Mouse (Mus musculus): ENCODE measurements around the gene Inpp4b.
A peak's percentile ranks its signal among the peaks of the same experiment; 100 is the strongest.

Gene Inpp4b

DNA sequence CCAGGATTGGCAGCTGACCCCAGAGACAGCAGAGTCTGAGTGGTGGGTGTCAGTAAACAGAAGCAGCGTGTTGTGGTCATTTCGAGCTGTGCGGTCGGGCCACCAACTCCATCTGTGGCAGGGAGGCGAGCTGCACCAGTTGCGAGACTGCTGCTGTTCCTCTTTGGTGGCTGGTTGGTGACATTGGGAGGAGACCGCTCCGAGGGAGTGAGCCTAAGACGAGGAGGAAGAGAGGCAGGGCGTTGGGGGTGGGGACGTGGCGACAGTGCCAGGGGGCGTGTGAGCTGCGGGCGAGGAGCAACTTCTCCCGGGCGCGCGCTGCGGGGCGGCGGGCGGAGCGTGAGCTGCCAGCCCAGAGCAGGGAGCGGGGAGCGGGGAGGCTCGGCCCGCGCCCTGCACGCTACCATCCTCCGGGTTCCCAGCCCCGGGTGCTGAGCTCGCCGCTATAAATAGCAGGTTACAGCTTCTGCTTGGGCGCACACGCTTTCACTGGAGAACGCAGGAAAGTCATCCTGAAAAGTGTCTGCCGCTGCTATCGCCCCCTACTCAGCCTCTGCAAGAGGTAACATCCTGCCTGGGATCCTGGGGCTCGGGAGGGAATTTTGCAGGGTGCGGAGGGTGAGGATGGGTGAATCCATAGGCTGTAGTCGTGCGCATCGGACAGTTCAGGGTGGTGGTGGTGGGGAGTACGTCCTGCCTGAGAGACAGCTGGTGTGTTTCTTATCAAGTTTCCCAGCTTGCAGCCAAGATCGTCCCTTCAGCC is at the start of gene Inpp4b:
Inpp4b (plus strand) TSS at position 321 of the 763 bp plus-strand sequence.
- peak; percentile 75 for DNase-seq (ENCODE audit: low spot score)

DNA sequence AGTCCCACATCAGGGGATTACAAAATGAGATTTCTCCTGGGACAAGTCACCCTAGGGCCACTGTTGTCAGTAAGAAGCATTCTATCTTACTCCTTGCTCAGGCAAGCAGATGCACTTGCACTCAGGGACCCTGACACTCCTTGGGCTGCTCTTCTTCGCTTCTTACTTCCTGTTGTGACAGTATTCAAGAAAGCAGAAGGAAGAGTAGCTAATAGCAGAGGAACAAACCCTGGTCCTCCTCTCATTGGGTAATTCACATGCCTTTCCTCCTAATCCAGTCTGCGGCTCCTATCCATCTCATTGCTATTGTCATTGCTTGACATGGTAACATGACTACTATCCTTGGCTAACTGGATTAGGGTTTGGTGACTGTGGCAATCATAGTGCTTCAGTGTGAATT is 7.1 kb upstream of the Inpp4b start:
- no peak for DNase-seq (ENCODE audit: low spot score)

DNA sequence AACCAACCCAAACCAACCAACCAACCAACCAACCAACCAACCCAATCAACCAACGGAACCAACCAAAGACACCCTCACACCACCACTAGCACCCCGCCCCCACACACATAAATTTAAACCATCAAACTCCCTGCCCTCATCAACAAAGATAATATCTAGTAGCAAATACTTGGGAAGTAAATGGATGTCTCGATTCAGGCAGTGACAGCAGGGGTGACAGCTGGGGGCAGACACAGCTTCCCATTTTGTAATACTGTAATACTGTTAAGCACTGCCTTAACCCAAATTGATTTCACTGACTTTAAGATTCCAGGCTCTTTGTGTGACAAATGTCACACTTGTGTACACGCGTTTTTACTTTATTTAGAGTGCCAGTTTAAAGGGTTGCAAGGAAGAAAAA is 1.2 kb upstream of the Inpp4b start:
- no peak for DNase-seq (ENCODE audit: low spot score)

DNA sequence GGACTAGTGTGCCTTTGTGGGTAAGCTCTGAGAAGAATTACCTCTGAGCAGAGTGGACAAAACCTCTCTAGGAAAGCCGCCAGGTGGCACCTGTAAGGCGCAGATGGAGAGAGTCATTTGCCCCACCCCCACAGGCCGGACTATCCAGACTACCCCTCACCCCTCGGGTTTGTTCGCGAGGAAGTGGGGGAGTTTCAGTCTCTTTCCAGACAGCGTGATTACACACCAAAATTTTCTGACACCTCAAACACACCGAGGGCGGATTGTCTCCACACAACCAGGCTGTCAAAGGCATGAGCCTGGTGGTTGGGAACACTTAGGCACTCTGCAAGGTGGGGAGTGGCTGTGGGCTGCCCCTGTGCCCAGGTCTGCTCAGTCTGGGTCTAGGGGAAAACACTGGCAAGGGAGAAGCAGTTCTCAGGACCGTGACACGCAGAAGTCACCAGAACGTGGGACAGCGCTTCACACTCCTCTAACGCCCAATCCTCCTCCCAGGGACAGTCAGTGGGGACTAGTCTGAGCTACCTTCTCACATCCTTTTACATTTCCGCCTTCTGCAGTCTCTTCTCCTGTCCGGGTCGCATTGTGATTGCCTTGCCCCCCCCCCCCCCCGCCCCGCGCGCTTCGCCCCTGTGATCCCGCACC is 643 bp upstream of the Inpp4b start:
- peak; percentile 77 for DNase-seq (ENCODE audit: low spot score)

DNA sequence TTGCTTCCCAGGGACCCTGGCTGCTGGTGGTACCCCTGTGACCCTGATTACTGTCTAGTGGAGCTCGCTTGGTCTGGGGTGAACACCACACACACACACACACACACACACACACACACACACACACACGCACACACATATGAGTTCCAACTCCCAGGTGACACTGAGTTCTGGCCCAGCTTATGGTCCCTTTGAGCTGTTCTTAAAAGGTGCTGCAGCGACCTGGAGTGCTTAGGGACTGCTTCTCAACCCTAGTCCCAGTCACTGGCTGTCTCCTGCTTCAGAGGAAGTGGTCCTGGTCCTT is 595 bp downstream of the Inpp4b start:
- DNase-seq (ENCODE audit: low spot score) = no peak

DNA sequence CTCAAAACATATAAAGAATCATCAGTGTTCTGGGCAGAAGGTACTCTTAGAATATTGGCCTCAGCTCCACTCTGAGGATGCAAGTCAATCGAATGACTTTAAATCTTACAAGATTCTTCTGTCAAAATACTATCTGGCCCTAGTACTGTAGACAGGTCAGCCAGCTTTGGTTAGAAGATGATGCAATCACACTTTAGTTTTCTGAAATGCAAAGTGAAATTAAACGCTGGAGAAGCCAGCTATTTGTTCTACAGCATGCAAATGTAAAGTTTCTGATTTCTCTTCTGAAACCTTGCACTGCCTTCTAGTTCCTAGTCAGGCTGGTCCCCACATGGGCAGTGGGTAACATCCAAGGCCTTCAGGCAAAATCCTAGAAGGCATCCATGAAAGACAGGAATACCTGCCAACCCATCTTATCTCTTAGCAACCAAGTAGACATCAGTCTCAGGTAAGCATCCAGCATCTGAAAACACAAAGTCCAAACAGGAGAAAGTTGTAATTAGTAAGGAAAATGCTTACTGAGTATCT is 2.9 kb downstream of the Inpp4b start:
- no peak for DNase-seq (ENCODE audit: low spot score)

DNA sequence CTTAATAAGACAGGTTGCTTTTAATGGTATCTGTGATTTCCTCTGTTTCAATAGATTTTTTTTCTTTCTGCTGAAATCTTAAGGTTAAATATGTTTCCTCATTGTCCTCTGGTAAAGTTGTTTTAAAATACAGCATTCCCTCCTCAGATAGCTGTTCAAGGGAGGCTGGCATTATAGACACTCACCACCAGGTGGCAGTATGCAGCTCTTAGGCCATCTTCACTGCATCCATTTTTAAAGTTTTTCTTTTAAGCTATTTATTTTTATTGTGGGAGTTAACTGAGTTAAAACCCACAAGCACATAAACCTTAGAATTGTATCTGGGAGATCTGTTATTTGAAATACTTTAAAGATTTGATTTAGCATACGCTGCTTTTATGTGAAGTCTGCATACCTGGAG is 7.1 kb downstream of the Inpp4b start:
- peak; percentile 76 for DNase-seq (ENCODE audit: low spot score)

DNA sequence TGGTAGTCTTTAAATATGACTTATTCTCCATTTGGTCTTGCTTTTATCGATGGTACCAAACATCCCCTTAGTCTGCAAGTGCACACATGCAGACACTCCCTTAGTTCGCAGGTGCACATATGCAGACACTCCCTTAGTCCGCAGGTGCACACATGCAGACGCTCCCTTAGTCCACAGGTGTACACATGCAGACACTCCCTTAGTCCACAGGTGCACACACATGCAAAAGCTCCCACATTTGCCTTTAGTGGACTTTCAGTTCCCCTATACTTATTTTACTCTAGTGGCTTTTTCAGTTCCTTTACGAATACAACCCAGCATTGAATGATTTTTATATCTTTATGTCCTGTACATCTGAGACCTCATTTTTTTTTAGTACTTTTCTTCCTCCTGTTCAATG is 11.1 kb downstream of the Inpp4b start:
- no peak for DNase-seq (ENCODE audit: low spot score)

DNA sequence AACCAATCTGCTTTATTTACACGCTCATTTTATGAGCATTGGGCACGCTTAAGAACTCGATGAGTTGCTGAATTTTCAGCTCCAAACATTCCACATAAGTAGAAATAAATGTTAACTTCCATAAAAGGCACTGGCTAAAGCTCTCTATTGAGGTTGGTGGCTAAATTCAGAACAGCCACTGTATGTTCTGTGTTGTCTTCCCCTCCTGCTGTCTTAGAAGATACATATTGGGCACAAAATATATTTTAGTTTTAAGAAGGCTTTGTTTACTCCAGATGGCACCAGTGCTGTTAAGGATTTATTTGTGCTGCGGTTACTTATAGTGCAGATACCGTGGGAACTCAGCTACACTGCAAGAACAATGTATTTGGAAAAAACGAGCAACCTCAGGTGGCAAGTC is 15.8 kb downstream of the Inpp4b start:
- DNase-seq (ENCODE audit: low spot score) = no peak

DNA sequence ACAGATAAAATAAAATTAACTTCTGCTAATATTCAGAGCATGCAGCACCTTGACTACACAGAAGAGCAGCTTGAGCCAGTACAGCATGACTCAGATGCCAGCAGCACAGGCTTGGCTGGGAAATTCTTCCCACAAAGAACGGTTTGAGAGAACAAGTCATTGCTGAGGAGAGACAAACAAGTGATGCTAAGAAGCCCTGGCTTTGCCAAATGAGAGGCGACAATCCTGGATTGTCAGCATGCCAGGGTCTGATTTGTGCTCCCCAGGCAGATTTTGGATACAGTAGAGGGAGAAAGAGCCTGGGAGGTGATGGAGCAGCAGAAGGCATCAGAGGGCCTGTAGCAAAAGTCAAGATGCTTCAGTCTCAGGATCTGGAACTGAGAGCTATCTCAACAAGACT is 18.2 kb downstream of the Inpp4b start:
- DNase-seq (ENCODE audit: low spot score) = no peak

DNA sequence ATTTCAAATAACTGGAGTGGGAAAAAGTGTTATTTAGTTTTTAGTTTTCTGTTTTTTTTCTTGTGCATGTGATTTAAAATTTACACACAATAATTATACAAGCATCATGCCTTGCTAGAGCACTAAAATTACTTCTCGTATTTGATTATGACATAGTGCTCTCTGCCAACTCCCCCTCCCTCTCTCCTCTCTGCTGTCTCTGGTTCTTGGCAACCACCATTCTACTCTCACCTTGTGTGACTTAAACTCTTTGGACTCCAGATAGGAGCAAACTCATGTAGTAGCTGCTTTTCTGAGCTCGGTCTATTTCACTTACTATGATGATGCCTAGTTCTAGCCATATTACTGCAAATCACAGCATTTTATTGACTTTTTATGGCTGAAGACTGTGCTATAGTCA is 18.8 kb downstream of the Inpp4b start:
- DNase-seq (ENCODE audit: low spot score) = no peak

DNA sequence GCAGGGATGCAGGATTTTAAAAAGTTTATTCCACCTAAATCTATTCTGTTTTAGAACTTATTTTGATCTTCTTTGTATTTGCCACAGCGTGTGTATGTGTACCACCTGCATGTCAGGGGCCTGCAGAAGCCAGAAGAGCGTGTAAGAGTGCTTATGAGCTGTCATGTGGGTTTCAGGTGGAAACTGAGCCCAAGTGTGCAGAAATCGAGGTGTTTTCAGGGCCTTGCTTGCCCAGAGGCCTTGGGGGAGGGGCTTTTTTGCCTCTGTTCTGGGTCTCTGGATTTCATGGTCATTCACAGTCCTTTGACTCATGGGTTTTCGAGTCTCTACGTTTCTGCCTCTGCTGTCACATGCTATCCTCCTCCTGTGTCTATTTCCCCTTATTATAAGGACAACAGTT is 28.3 kb downstream of the Inpp4b start:
- DNase-seq (ENCODE audit: low spot score) = no peak

DNA sequence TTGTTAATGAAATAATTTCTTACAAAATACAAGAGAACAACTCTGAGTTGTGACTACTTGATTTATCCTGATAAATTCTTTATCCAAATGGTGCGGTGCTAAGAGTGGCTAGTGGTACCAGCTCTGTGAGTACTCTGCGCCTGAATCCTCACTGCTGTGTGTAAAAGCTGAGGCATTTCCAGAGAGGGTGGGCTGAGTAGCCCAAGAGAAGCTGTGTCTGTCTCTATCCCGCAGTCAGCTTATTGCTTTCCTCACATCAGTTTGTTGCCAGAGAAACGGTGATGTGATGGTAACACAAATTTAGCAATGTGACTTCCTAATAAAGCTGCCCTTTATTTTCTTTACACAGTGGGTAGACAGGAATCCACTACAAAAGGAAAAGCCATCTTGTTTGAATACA is 29.5 kb downstream of the Inpp4b start:
- no peak for DNase-seq (ENCODE audit: low spot score)

DNA sequence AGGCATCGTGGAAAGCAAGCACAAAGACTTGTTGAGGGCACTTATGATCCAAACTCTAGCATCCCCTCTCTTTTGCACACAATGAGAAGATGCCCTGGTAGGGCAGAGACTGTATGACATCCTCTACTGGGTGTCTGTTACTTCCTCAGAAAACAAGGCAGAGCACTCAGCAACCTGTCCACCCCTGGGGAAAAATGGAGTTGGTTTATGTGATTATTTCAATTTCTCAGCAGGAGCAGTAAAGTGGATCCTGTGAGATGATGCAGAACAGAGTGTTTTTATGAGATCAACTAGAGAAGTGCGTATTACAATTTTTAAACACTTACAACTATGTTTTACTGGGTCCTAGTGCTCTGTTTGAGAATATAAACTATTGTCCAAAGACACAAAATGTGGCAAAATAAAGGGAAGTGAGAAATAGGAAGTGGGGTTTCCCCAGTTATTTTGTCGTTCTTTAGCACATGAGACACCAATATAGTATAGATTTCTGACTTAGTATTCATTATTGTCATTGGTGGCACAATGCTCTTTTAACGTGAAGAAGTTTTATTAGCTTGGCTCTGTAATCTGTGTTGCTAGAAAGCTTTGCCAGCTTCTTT is 32.6 kb downstream of the Inpp4b start:
- DNase-seq (ENCODE audit: low spot score) = no peak

DNA sequence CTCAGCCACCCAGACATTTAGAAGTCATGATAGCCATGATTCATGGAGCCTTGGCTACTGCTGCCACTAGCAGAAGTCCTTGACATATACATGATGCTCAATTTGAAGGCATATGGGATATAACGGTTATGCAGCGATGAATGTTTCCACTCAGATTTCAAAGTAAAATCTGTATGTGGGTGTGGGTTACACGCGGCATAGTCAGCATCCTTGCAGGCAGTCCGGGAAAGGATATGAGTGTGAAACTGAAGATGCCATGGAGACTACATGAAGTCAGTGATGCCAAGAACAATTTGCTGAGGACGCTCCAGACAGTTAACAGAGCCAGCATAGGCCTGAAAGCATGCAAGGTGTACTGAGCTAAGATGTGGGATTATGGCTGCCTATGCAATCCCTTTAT is 46.6 kb downstream of the Inpp4b start:
- DNase-seq (ENCODE audit: low spot score) = no peak

DNA sequence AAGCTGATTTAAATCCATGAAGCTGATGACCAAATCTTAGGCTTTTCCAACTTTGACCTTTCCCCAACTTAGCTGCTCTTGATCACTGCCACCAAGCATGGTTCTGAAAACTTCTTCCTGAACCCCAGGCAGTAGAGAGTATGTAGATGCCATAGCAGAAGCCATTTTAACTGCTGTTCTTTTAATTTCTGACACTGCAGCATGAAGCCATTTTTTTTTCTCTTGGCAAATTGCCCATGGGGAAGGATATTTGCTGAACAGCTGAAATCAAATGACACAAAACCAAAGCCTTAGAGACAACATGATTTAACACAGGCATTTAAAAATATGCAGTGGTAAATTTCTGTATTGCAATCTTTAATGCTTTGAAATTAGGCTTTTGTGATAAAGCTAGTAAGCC is 56.7 kb downstream of the Inpp4b start:
- DNase-seq (ENCODE audit: low spot score) = no peak

DNA sequence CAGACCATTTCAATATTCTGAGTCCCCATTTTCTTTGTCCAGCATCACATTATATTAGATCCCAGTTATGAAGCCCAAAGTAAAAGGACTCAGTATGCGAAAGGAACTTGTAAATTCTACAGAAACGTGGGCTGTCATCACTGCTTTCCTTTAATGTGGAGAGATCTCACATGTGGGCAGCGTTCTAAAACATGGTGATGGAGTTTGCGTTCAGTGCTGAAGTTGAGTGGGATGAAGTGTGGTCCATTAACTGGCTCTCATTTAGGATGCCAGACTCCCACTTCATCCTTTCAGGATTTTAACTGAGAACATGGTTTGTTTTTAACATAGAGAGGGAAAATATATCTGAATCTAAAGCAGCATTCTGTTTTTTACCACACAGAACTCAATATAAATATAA is 57.1 kb downstream of the Inpp4b start:
- DNase-seq (ENCODE audit: low spot score) = no peak

DNA sequence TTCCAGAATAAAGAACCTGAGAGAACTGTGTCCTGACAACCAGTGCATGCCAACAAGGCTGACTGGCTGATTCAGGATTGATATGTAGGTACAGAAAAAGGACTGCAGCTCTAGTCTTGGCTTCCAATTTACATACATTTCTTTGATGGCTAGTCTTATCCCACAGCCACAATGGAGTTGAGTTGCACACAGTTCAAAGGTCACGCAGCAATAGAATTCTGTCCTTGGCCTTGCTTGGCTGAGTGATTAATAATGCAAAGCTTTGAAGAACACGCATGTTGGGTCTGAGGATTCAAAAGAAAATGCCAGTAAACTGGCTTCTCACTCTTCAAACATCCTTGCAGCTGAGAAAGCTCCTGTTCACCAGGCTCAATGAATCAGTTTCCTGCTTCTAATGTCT is 70.4 kb downstream of the Inpp4b start:
- DNase-seq (ENCODE audit: low spot score) = no peak

DNA sequence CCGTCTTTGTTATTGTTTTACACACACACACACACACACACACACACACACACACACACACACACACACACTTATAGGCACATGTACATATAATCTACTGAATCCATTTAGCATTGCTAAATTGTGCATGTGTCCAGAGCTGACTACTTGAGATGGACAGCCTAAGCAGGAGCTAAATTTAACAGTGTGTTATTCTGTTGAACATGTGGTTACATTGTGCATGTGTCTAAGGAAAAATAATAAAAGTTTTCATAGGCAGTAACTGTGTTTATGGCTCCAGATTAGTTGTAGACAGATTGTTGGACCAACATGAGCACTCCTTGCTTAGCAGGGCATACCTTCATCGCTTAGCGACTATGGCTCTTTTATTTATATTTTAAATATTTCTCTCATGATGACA is 101.6 kb downstream of the Inpp4b start:
- DNase-seq (ENCODE audit: low spot score) = no peak

DNA sequence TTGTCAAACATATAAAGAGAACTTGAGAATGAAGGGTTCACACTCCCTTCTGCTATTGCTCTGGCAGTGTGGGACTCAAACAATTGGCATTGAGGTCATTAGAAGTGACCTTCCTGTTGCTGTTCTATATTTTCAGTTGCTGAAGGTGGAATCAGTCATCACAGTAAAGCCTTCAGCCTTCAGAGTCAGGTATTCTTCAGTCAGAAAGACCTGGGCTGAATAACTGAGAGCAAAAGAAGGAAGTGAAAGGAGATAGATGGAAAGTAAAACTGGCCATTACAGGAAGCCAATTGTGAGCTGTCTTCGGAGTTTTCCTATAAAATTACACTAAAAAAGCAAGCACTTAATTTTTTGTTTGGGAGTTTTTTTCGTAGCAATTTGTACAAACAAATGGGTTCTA is 107.4 kb downstream of the Inpp4b start:
- no peak for DNase-seq (ENCODE audit: low spot score)

DNA sequence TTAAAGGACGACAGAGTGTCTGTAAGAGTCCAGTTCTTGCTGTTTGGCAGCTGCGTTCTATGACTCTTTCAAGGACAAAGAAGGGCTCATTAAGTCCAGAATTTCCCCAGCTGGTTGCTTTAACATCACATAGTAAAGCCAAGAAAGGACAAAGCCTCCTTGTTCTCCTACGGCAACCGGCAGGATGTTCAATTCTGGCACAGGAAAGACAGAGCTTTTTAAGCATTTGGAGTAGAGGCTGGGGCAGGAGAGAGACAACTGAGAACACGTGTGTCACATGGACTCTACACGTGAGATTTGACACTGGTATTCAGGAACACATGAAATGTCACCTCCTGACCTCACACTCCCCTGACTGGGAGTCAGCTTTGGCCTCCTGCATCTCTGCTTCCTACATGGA is 109.7 kb downstream of the Inpp4b start:
- DNase-seq (ENCODE audit: low spot score) = no peak

DNA sequence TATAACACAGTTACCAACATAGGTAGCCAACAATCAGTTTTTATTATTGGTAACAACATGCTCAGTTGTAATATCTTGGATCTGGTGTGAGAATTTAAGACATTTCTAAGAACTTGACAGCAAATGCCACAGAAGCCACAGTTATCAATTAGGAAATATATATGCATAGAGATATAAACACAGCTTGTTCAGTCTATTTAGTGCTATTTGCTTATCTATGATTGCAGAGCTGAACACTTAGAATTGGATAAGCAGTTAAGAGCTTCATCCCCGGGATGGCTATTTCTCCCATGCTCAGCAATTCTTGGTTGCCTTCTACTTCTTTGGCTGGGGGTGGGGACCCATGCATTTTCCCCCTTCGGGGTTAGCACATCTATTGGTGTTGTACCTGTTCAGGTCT is 112.5 kb downstream of the Inpp4b start:
- no peak for DNase-seq (ENCODE audit: low spot score)

DNA sequence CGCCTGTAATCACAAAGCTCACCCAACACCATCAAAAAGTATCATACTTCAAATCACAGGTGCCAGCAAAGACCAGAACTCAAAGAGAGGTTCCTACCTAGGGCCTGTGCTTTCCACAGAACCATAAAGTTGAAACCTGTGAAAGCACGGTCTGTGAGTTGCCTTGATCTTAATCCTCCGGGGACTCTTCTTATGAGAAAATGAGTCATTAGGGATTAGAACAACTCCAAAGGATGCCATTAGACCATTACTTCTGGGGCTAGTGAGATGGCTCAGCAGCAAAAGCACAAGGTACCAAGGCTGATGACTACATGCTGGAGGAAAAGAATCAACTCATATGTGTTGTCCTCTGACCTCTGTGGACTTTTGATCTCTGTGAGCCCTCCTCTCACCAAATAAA is 121.4 kb downstream of the Inpp4b start:
- no peak for DNase-seq (ENCODE audit: low spot score)

DNA sequence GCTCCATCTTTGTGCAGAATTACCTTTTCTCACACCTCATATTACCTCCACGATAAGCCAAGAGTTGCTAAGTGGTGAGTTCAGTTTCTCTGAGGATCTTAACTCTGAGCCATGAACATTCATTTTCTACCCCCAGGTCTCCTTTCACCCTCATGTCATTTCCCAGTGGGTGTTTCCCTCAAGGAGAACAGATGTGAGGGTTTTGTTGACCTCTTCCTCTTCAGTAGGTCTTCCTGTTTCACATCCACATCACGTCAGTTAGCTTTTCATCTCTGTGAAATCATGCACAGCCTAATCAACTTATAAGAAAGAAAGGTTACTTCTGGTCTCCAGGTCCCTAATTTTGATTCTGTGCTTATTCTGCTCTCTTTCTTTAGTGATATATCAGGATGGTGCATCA is 124.4 kb downstream of the Inpp4b start:
- DNase-seq (ENCODE audit: low spot score) = no peak

Data from retina, embryonic 14.5 days (tissue).